Mouse (Mus musculus) right cerebral cortex, postnatal 4 days (tissue): ENCODE data around the gene Vmn1r111.
"Not testable (repeated sequence)": the region's sequence is repeated elsewhere in the genome, so short reads cannot be mapped to it uniquely, and the experiment has no call there.

ENCODE experiments used
- DNase-seq: peaks from one replicate; pipeline ENCODE4 v3.0.0-alpha.2; 2022

Gene Vmn1r111

GRCm38 (mm10) chr7:20703116-20703515 lies at the start of gene Vmn1r111:
Vmn1r111 (minus strand) TSS chr7:20703216.
- not testable (repeated sequence) for DNase-seq

DNA sequence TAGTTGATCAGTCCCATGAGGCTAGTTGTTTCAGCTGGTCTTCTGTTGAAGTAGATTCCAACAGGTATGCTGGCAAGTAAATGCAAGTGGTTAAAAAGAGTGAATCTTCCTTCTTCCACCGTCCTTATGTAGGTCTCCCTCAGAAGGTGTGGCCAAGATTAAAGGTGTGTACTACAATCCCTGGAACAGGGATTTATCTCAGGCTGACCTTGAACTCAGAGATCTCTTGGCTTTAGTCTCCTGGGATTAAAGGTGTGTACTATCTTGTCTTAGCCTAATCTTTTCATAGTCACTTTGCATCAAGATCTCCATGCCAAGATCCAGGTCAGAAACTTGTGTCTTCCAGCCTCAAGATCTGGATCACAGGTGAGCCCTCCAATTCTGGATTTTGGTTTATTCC lies 27.5 kb upstream of the Vmn1r111 start, which contains the start of gene Gm10668:
TSS of gene Gm10668 (minus strand) at position 101 of the 400 bp plus-strand sequence.
- not testable (repeated sequence) for DNase-seq

DNA sequence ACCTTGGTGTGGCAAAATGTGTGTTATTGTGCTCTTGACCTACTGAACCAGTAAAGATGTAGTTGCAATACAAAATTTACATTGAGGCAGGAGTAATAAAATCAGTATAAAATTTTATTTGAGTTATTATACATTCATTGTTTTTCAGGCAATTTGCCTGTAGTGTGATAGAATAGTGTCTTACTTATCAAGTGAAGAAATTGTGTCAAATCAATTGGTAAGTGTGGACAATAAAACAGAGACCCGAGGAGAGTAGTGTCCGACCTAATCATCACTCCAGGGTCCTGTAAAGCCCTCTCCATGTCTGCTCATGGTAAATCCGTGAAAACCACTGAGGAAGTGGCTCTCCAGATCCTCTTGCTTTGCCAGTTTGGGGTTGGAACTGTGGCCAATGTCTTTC lies 34.4 kb downstream of the Vmn1r111 start, which contains the start of gene Vmn1r107:
TSS of gene Vmn1r107 (plus strand) at position 301 of the 400 bp plus-strand sequence.
- DNase-seq = not testable (repeated sequence)
